Mouse (Mus musculus): ENCODE data around the gene Fkbp1b. TPM values are rescaled to one million over a fixed set of nuclear protein-coding genes. Genes with fewer than 3 reads are reported as not detected.
"Not testable (repeated sequence)": the region's sequence is repeated elsewhere in the genome, so short reads cannot be mapped to it uniquely, and the experiment has no call there.

Fkbp1b gene
- polyA plus RNA-seq, 1 experiment from 2014 or later, result 60.0 TPM

DNA sequence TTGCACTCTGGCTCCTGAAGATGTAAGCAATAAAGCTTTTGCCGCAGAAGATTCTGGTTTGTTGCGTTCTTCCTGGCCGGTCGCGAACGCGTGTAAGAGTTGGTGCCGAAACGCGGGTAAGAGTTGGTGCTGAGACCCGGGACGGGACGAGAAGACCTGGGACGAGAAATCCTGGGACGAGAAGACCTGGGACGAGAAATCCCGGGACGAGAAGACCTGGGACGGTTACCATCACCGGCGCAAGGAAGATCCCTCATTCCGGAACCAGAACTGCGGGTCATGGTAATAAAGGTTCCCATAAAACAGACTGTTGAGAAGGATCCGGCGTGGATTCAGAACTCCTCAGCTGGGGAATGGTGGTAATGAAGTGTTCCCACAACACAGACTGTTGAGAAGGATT is 53.3 kb downstream of the Fkbp1b start:
- H3K9me3 ChIP-seq; H3K36me3 ChIP-seq; H3K9ac ChIP-seq; ATAC-seq (ENCODE audit: low FRiP score, low read depth); H3K4me3 ChIP-seq; H3K27ac ChIP-seq (replicated peaks); H3K4me2 ChIP-seq; H3K4me1 ChIP-seq (replicated peaks); H3K27me3 ChIP-seq: not testable (repeated sequence)
- WGBS, result 94% methylated on average over 25 of the region's 25 CpGs

DNA sequence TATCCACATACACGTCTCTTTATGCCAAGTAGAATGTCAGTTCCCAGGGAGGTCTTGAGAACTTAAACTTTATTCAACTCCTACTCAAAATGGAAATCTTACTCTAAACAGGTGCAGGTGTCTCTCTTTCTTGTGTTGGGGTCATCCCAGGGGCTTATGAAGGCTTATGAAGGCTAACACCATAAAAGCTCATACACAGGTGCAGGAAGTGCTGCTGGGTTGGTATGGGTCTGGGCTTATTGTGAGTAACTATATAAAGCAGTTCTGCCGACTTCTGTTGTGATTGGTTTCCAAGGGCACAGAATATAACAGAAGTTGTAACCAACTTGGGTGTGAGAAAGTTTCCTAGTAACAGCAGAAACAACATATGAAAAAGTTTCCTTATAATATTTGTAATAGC is 56.9 kb downstream of the Fkbp1b start:
- ATAC-seq (ENCODE audit: low FRiP score, low read depth), result no peak

DNA sequence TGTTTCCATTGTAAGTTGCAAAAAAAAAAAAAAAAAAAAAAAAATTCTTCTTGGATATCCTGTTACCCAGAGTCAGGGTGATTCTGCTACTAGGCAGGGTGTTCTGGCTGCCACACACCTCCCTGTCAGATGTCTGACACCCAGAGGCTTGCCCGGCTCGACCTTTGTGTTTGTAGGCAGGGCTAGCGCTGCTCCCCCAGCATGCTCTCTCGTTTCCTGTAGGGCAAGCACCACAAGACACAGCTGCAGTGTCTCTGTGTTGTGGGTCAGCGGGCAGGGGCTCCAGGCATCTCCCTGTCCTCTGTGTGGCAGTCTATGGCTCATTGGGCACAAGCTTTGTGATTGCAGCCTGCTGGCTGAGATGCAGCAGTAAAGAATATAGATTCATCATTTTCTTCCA is 57.8 kb downstream of the Fkbp1b start:
- no peak overlapping the region for H3K4me2 ChIP-seq
- no peaks in the 10 kb centered on the region for H3K27me3 ChIP-seq
- no peak overlapping the region for H3K9ac ChIP-seq
- no peaks in the 10 kb centered on the region for H3K4me1 ChIP-seq (replicated peaks)
- no peaks in the 10 kb centered on the region for H3K36me3 ChIP-seq
- H3K9me3 ChIP-seq, result no peaks in the 10 kb centered on the region
- 47% methylated on average over 5 of the region's 5 CpGs for WGBS
- no peak for ATAC-seq (ENCODE audit: low FRiP score, low read depth)
- no peak overlapping the region for H3K4me3 ChIP-seq
- H3K27ac ChIP-seq (replicated peaks), result no peak overlapping the region

More for the DNA sequence above, 56.9 kb downstream of the Fkbp1b start:
- no peaks in the 10 kb centered on the region for H3K36me3 ChIP-seq
- H3K27ac ChIP-seq (replicated peaks), result no peak overlapping the region
- no peaks in the 10 kb centered on the region for H3K4me1 ChIP-seq (replicated peaks)
- H3K9ac ChIP-seq, result no peak overlapping the region
- no peaks in the 10 kb centered on the region for H3K27me3 ChIP-seq
- 74% methylated on average over 2 of the region's 2 CpGs for WGBS
- H3K9me3 ChIP-seq, result no peaks in the 10 kb centered on the region
- H3K4me3 ChIP-seq, result no peak overlapping the region
- H3K4me2 ChIP-seq, result no peak overlapping the region

Other genes starting within 250 kb of the Fkbp1b start
- gene Itsn2, start 249.0 kb downstream of the Fkbp1b start, polyA plus RNA-seq (2015; fragmentation: Nextera tagmentation; extraction: Ambion mirVana), result 24.1 and 25.6 TPM in 2 replicates
- not detected in 2 replicates for gene Gm3625, start 248.7 kb downstream of the Fkbp1b start, polyA plus RNA-seq (2015; fragmentation: Nextera tagmentation; extraction: Ambion mirVana)
- gene Fam228a, start 103.2 kb downstream of the Fkbp1b start, polyA plus RNA-seq (2015; fragmentation: Nextera tagmentation; extraction: Ambion mirVana), result 0.91 and 1.1 TPM in 2 replicates
- 13.7 and 13.8 TPM in 2 replicates for gene Pfn4, start 72.6 kb downstream of the Fkbp1b start, polyA plus RNA-seq (2015; fragmentation: Nextera tagmentation; extraction: Ambion mirVana)
- 7.2 TPM in 2 replicates for gene Fam228b, start 72.3 kb downstream of the Fkbp1b start, polyA plus RNA-seq (2015; fragmentation: Nextera tagmentation; extraction: Ambion mirVana)
- 174 and 203 TPM in 2 replicates for gene Sf3b6, start 24.0 kb downstream of the Fkbp1b start, polyA plus RNA-seq (2015; fragmentation: Nextera tagmentation; extraction: Ambion mirVana)
- gene Wdcp, start 1.7 kb upstream of the Fkbp1b start, polyA plus RNA-seq (2015; fragmentation: Nextera tagmentation; extraction: Ambion mirVana), result 14.2 and 14.9 TPM in 2 replicates
- gene Mfsd2b, start 32.8 kb upstream of the Fkbp1b start, polyA plus RNA-seq (2015; fragmentation: Nextera tagmentation; extraction: Ambion mirVana), result 2.4 and 2.6 TPM in 2 replicates
- gene Ubxn2a, start 66.1 kb upstream of the Fkbp1b start, polyA plus RNA-seq (2015; fragmentation: Nextera tagmentation; extraction: Ambion mirVana), result 44.7 and 46.7 TPM in 2 replicates
- gene Atad2b, start 75.8 kb upstream of the Fkbp1b start, polyA plus RNA-seq (2015; fragmentation: Nextera tagmentation; extraction: Ambion mirVana), result 9.0 and 10.2 TPM in 2 replicates

All from hindbrain, embryonic 15.5 days (tissue).